In genomic region chr5:137756882-137757661, GRCm38 (mm10) we compare ENCODE assay signal across 9 mouse cellular contexts. TPM values are rescaled to one million over a fixed set of nuclear protein-coding genes. Genes with fewer than 3 reads are reported as not detected.
DNase-seq lines count a peak whose midpoint lies in the region; ATAC-seq and TF ChIP-seq lines count a peak whose summit lies in the region.
"Had no signal": no experiment of that assay in that cellular context is flagged by ENCODE, and none has a peak within 500 bp of the region (broad histone marks: within the 10 kb centered on the region; RNA-seq: fewer than 3 reads in every experiment).

No protein-coding gene starts in this region.

- ATAC-seq in activated CD4-positive, CD25-positive, alpha-beta regulatory T cell, adult 4 months = peak; percentile 56
- ATAC-seq in common myeloid progenitor, adult 5-6 weeks (replicated peaks; ENCODE audit: low read depth, poor library complexity, severe bottlenecking) = peak; percentile 67
- peak; percentile 34 for ATAC-seq in hindbrain, postnatal 0 days

- H3K4me2 ChIP-seq in hindbrain, postnatal 0 days (ENCODE audit: low read depth, low read length) = no peak overlapping the region

- peak overlapping the region; percentile 82 for H3K27ac ChIP-seq in hindbrain, postnatal 0 days

- H3K4me3 ChIP-seq in hindbrain, postnatal 0 days (ENCODE audit: low read length) = no peak overlapping the region
- H3K4me3 ChIP-seq: myocyte had no signal

- H3K4me1 ChIP-seq in hindbrain, postnatal 0 days (ENCODE audit: insufficient read depth, low read length) = no peaks in the 10 kb centered on the region

- no peaks in the 10 kb centered on the region for H3K9me3 ChIP-seq in hindbrain, postnatal 0 days (ENCODE audit: low read length)

- DNase-seq in gastrocnemius, postnatal 10 days = peak; percentile 88
- peak; percentile 93 for DNase-seq in hindbrain, postnatal 0 days (ENCODE audit: low spot score)
- DNase-seq in left cerebral cortex, adult 18-20 months (ENCODE audit: low spot score in 2 of 2) = peak; percentile 81 to 93
- DNase-seq in lung, postnatal 4 days = peak; percentile 85 to 90
- DNase-seq in right cerebral cortex, adult 2 months (ENCODE audit: low spot score in 2 of 2) = peak; percentile 93 to 94
- DNase-seq in urinary bladder, postnatal 36 days (ENCODE audit: low spot score in 2 of 2) = peak; percentile 72 to 84

- 42% methylated on average over 10 of the region's 10 CpGs for WGBS in hindbrain, postnatal 0 days

- H3K9ac ChIP-seq in hindbrain, postnatal 0 days (replicated peaks; ENCODE audit: low read length) = no peak overlapping the region

- H3K27me3 ChIP-seq in hindbrain, postnatal 0 days (ENCODE audit: insufficient read depth, low read length) = no peaks in the 10 kb centered on the region

- peak; percentile 97 for TF ChIP-seq CTCF in hindbrain, postnatal 0 days (IDR thresholded peaks at IDR 0.05; ENCODE audit: low read depth)

- H3K36me3 ChIP-seq in hindbrain, postnatal 0 days (ENCODE audit: insufficient read depth, low read length) = peaks cover 8% of the 10 kb centered on the region; the same call in 1 of the 2 replicates

RNA-seq across cellular contexts. Expression of gene Tsc22d4, which starts 11.5 kb away (rescaled TPM):
- polyA plus RNA-seq in activated CD4-positive, CD25-positive, alpha-beta regulatory T cell, adult 4 months (2017; shearing (Covaris generic)) = 10 to 100 TPM; 62.9 to 82.3 TPM
- 86.7 and 97.2 TPM in 2 replicates for total RNA-seq in common myeloid progenitor, adult 5-6 weeks (2017)
- 100 to 1,000 TPM; 189 to 203 TPM for total RNA-seq in gastrocnemius, postnatal 10 days (2021)
- total RNA-seq in hindbrain, postnatal 0 days (2014; rRNA removed) = 383 and 444 TPM in 2 replicates
- polyA plus RNA-seq in hindbrain, postnatal 0 days (2015; fragmentation: Nextera tagmentation; extraction: Ambion mirVana) = 251 and 270 TPM in 2 replicates
- 100 to 1,000 TPM; 139 to 145 TPM for total RNA-seq in left cerebral cortex, adult 18-20 months (2021)

RNA-seq across cellular contexts. Expression of gene Nyap1, which starts 15.7 kb away (rescaled TPM):
- under 1 TPM in 1 of 2 experiments, not detected in 1; 0.19 TPM for polyA plus RNA-seq in activated CD4-positive, CD25-positive, alpha-beta regulatory T cell, adult 4 months (2017; shearing (Covaris generic))
- 0.05 TPM in 1 of 2 replicates, not detected in the other for total RNA-seq in common myeloid progenitor, adult 5-6 weeks (2017)
- total RNA-seq in gastrocnemius, postnatal 10 days (2021) = under 1 TPM; 0.45 to 0.75 TPM
- 192 and 215 TPM in 2 replicates for total RNA-seq in hindbrain, postnatal 0 days (2014; rRNA removed)
- 30.0 and 33.2 TPM in 2 replicates for polyA plus RNA-seq in hindbrain, postnatal 0 days (2015; fragmentation: Nextera tagmentation; extraction: Ambion mirVana)
- 10 to 100 TPM; 80.1 to 82.0 TPM for total RNA-seq in left cerebral cortex, adult 18-20 months (2021)

RNA-seq across cellular contexts. Expression of gene Ppp1r35, which starts 21.6 kb away (rescaled TPM):
- 1 to 10 TPM; 7.2 to 8.8 TPM for polyA plus RNA-seq in activated CD4-positive, CD25-positive, alpha-beta regulatory T cell, adult 4 months (2017; shearing (Covaris generic))
- 13.0 and 21.9 TPM in 2 replicates for total RNA-seq in common myeloid progenitor, adult 5-6 weeks (2017)
- 10 to 100 TPM in 1 of 2 experiments, 1 to 10 TPM in 1; 9.8 to 13.5 TPM for total RNA-seq in gastrocnemius, postnatal 10 days (2021)
- 52.8 and 67.0 TPM in 2 replicates for total RNA-seq in hindbrain, postnatal 0 days (2014; rRNA removed)
- polyA plus RNA-seq in hindbrain, postnatal 0 days (2015; fragmentation: Nextera tagmentation; extraction: Ambion mirVana) = 35.5 and 37.1 TPM in 2 replicates
- total RNA-seq in left cerebral cortex, adult 18-20 months (2021) = 10 to 100 TPM; 23.7 to 25.7 TPM

RNA-seq across cellular contexts. Expression of gene Mepce, which starts 30.4 kb away (rescaled TPM):
- 10 to 100 TPM; 22.4 to 26.9 TPM for polyA plus RNA-seq in activated CD4-positive, CD25-positive, alpha-beta regulatory T cell, adult 4 months (2017; shearing (Covaris generic))
- total RNA-seq in common myeloid progenitor, adult 5-6 weeks (2017) = 27.4 and 33.1 TPM in 2 replicates
- total RNA-seq in gastrocnemius, postnatal 10 days (2021) = 10 to 100 TPM; 22.4 to 22.8 TPM
- 40.3 and 49.2 TPM in 2 replicates for total RNA-seq in hindbrain, postnatal 0 days (2014; rRNA removed)
- polyA plus RNA-seq in hindbrain, postnatal 0 days (2015; fragmentation: Nextera tagmentation; extraction: Ambion mirVana) = 16.8 and 17.1 TPM in 2 replicates
- total RNA-seq in left cerebral cortex, adult 18-20 months (2021) = 10 to 100 TPM; 39.1 to 50.2 TPM

RNA-seq across cellular contexts. Expression of gene Zcwpw1, which starts 30.5 kb away (rescaled TPM):
- 10 to 100 TPM in 1 of 2 experiments, 1 to 10 TPM in 1; 5.9 to 10.9 TPM for polyA plus RNA-seq in activated CD4-positive, CD25-positive, alpha-beta regulatory T cell, adult 4 months (2017; shearing (Covaris generic))
- 24.1 and 24.3 TPM in 2 replicates for total RNA-seq in common myeloid progenitor, adult 5-6 weeks (2017)
- 1 to 10 TPM; 2.0 to 3.1 TPM for total RNA-seq in gastrocnemius, postnatal 10 days (2021)
- 3.8 and 4.9 TPM in 2 replicates for total RNA-seq in hindbrain, postnatal 0 days (2014; rRNA removed)
- 11.4 TPM in 2 replicates for polyA plus RNA-seq in hindbrain, postnatal 0 days (2015; fragmentation: Nextera tagmentation; extraction: Ambion mirVana)
- 1 to 10 TPM; 5.9 to 7.6 TPM for total RNA-seq in left cerebral cortex, adult 18-20 months (2021)

Comparison
In these comparisons a context has a peak if more than half of its experiments do, and no peak if none do; other contexts are left out.
1. RNA of gene Nyap1, which starts 15.7 kb away (total RNA-seq): 192 to 215 TPM in hindbrain, postnatal 0 days and 80.1 to 82.0 TPM in left cerebral cortex, adult 18-20 months; 0.45 to 0.75 TPM in gastrocnemius, postnatal 10 days and 0.05 TPM in common myeloid progenitor, adult 5-6 weeks; every median in the first group is over 10 times any median in the second.
2. Peak in every context shown above with its lines, with median percentiles within 50 percentile points of each other: ATAC-seq and DNase-seq.